Mouse (Mus musculus): Measurements from ENCODE around the gene Cacng6.

DNA sequence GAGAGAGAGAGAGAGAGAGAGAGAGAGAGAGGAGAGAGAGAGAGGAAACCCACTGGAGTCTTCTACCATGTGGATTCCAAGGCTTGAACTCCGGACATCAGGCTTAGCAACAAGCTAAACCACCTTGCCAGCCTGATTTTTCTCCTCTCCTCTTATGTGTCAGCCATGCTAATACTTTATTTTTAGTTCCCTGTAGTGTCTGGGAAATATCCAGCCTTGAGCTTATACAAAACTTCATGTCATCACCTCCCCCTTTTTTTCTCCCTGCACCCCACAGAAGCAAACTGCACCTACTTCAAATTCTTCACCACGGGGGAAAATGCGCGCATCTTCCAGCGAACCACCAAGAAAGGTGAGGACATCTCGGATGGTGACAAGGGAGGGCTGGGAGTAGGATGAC, 6.2 kb downstream of the Cacng6 start:
- TF ChIP-seq CTCF (IDR thresholded peaks at IDR 0.05; ENCODE audit: low read depth, low read length) (no peak), GATA1 (IDR thresholded peaks at IDR 0.05; ENCODE audit: borderline replicate concordance, low read length) (no peak), TAL1 (conservative IDR thresholded peaks at IDR 0.05; ENCODE audit: low read depth, low read length) (no peak), POLR2AphosphoS5 (IDR thresholded peaks at IDR 0.05; ENCODE audit: insufficient replicate concordance, low read depth, low read length) (no peak)

Measured in G1E (cell line).